Mouse (Mus musculus): ENCODE measurements around the gene Srsf5. TPM values are rescaled to one million over a fixed set of nuclear protein-coding genes. Genes with fewer than 3 reads are reported as not detected.

The Srsf5 gene
- polyA plus RNA-seq, 1 experiment from 2014 or later, result 215 TPM

- 58% methylated on average over 1 of the region's 1 CpGs for WGBS (ENCODE audit: insufficient replicate concordance)
- no peaks in the 10 kb centered on the region for H3K4me1 ChIP-seq (ENCODE audit: control insufficient read depth, insufficient read depth, low read length)
- H3K36me3 ChIP-seq (ENCODE audit: control insufficient read depth, insufficient read depth, low read length), result no peaks in the 10 kb centered on the region
- no peak overlapping the region for H3K9ac ChIP-seq (ENCODE audit: low read depth, low read length)
- no peak for ATAC-seq (replicated peaks; ENCODE audit: insufficient number of reproducible peaks, low FRiP score, low TSS enrichment)
- no peak overlapping the region for H3K27ac ChIP-seq (ENCODE audit: low read depth, low read length)
- H3K27me3 ChIP-seq (ENCODE audit: control insufficient read depth, insufficient read depth, low read length), result no peaks in the 10 kb centered on the region
- no peak overlapping the region for H3K4me2 ChIP-seq
- H3K4me3 ChIP-seq (ENCODE audit: low read depth, low read length), result no peak overlapping the region
- H3K9me3 ChIP-seq (replicated peaks; ENCODE audit: control insufficient read depth, low read length), result no peaks in the 10 kb centered on the region
Observed at GRCm38 (mm10) chr12:80927518-80927917, 17.8 kb upstream of the Srsf5 start.

- no peak for ATAC-seq (replicated peaks; ENCODE audit: insufficient number of reproducible peaks, low FRiP score, low TSS enrichment)
- H3K4me1 ChIP-seq (ENCODE audit: control insufficient read depth, insufficient read depth, low read length), result no peaks in the 10 kb centered on the region
- H3K4me2 ChIP-seq, result no peak overlapping the region
- H3K27me3 ChIP-seq (ENCODE audit: control insufficient read depth, insufficient read depth, low read length), result no peaks in the 10 kb centered on the region
- no peak overlapping the region for H3K9ac ChIP-seq (ENCODE audit: low read depth, low read length)
- no peaks in the 10 kb centered on the region for H3K36me3 ChIP-seq (ENCODE audit: control insufficient read depth, insufficient read depth, low read length)
- H3K4me3 ChIP-seq (ENCODE audit: low read depth, low read length), result no peak overlapping the region
- 79% methylated on average over 3 of the region's 3 CpGs for WGBS (ENCODE audit: insufficient replicate concordance)
- H3K9me3 ChIP-seq (replicated peaks; ENCODE audit: control insufficient read depth, low read length), result no peaks in the 10 kb centered on the region
- no peak overlapping the region for H3K27ac ChIP-seq (ENCODE audit: low read depth, low read length)
Observed at GRCm38 (mm10) chr12:80928881-80929280, 16.4 kb upstream of the Srsf5 start.

GRCm38 (mm10) chr12:80930141-80930540 is 15.2 kb upstream of the Srsf5 start:
- Histone ChIP-seq H3K27me3 (ENCODE audit: control insufficient read depth, insufficient read depth, low read length) (no peaks in the 10 kb centered on the region), H3K4me2 (no peak overlapping the region), H3K9ac (ENCODE audit: low read depth, low read length) (no peak overlapping the region), H3K9me3 (replicated peaks; ENCODE audit: control insufficient read depth, low read length) (no peaks in the 10 kb centered on the region), H3K4me1 (ENCODE audit: control insufficient read depth, insufficient read depth, low read length) (no peaks in the 10 kb centered on the region), H3K36me3 (ENCODE audit: control insufficient read depth, insufficient read depth, low read length) (no peaks in the 10 kb centered on the region), H3K27ac (ENCODE audit: low read depth, low read length) (no peak overlapping the region), H3K4me3 (ENCODE audit: low read depth, low read length) (no peak overlapping the region)
- ATAC-seq (replicated peaks; ENCODE audit: insufficient number of reproducible peaks, low FRiP score, low TSS enrichment), result no peak
- WGBS (ENCODE audit: insufficient replicate concordance), result 76% methylated on average over 7 of the region's 7 CpGs

GRCm38 (mm10) chr12:80931402-80932140 is 13.7 kb upstream of the Srsf5 start:
- no peak overlapping the region for H3K9ac ChIP-seq (ENCODE audit: low read depth, low read length)
- no peaks in the 10 kb centered on the region for H3K27me3 ChIP-seq (ENCODE audit: control insufficient read depth, insufficient read depth, low read length)
- H3K4me2 ChIP-seq, result no peak overlapping the region
- 79% methylated on average over 3 of the region's 3 CpGs for WGBS (ENCODE audit: insufficient replicate concordance)
- no peak for ATAC-seq (replicated peaks; ENCODE audit: insufficient number of reproducible peaks, low FRiP score, low TSS enrichment)
- no peak overlapping the region for H3K27ac ChIP-seq (ENCODE audit: low read depth, low read length)
- H3K9me3 ChIP-seq (replicated peaks; ENCODE audit: control insufficient read depth, low read length), result no peaks in the 10 kb centered on the region
- no peaks in the 10 kb centered on the region for H3K36me3 ChIP-seq (ENCODE audit: control insufficient read depth, insufficient read depth, low read length)
- no peak overlapping the region for H3K4me3 ChIP-seq (ENCODE audit: low read depth, low read length)
- no peaks in the 10 kb centered on the region for H3K4me1 ChIP-seq (ENCODE audit: control insufficient read depth, insufficient read depth, low read length)

GRCm38 (mm10) chr12:80932865-80933264 is 12.4 kb upstream of the Srsf5 start:
- no peaks in the 10 kb centered on the region for H3K27me3 ChIP-seq (ENCODE audit: control insufficient read depth, insufficient read depth, low read length)
- H3K9ac ChIP-seq (ENCODE audit: low read depth, low read length), result no peak overlapping the region
- no peaks in the 10 kb centered on the region for H3K4me1 ChIP-seq (ENCODE audit: control insufficient read depth, insufficient read depth, low read length)
- H3K27ac ChIP-seq (ENCODE audit: low read depth, low read length), result no peak overlapping the region
- H3K4me3 ChIP-seq (ENCODE audit: low read depth, low read length), result no peak overlapping the region
- no peak for ATAC-seq (replicated peaks; ENCODE audit: insufficient number of reproducible peaks, low FRiP score, low TSS enrichment)
- 84% methylated on average over 1 of the region's 1 CpGs for WGBS (ENCODE audit: insufficient replicate concordance)
- H3K9me3 ChIP-seq (replicated peaks; ENCODE audit: control insufficient read depth, low read length), result no peaks in the 10 kb centered on the region
- H3K36me3 ChIP-seq (ENCODE audit: control insufficient read depth, insufficient read depth, low read length), result no peaks in the 10 kb centered on the region
- no peak overlapping the region for H3K4me2 ChIP-seq

- 53% methylated on average over 2 of the region's 2 CpGs for WGBS (ENCODE audit: insufficient replicate concordance)
- Histone ChIP-seq H3K4me1 (ENCODE audit: control insufficient read depth, insufficient read depth, low read length) (no peaks in the 10 kb centered on the region), H3K4me3 (ENCODE audit: low read depth, low read length) (no peak overlapping the region), H3K27me3 (ENCODE audit: control insufficient read depth, insufficient read depth, low read length) (no peaks in the 10 kb centered on the region), H3K9me3 (replicated peaks; ENCODE audit: control insufficient read depth, low read length) (no peaks in the 10 kb centered on the region), H3K4me2 (no peak overlapping the region), H3K9ac (ENCODE audit: low read depth, low read length) (no peak overlapping the region), H3K36me3 (ENCODE audit: control insufficient read depth, insufficient read depth, low read length) (no peaks in the 10 kb centered on the region), H3K27ac (ENCODE audit: low read depth, low read length) (no peak overlapping the region)
- ATAC-seq (replicated peaks; ENCODE audit: insufficient number of reproducible peaks, low FRiP score, low TSS enrichment), result no peak
Observed at GRCm38 (mm10) chr12:80936751-80937150, 8.6 kb upstream of the Srsf5 start.

GRCm38 (mm10) chr12:80937331-80938029 is 7.8 kb upstream of the Srsf5 start:
- H3K4me3 ChIP-seq (ENCODE audit: low read depth, low read length), result no peak overlapping the region
- no peaks in the 10 kb centered on the region for H3K36me3 ChIP-seq (ENCODE audit: control insufficient read depth, insufficient read depth, low read length)
- no peak overlapping the region for H3K27ac ChIP-seq (ENCODE audit: low read depth, low read length)
- H3K9ac ChIP-seq (ENCODE audit: low read depth, low read length), result no peak overlapping the region
- H3K27me3 ChIP-seq (ENCODE audit: control insufficient read depth, insufficient read depth, low read length), result no peaks in the 10 kb centered on the region
- WGBS (ENCODE audit: insufficient replicate concordance), result 74% methylated on average over 9 of the region's 9 CpGs
- no peak overlapping the region for H3K4me2 ChIP-seq
- H3K9me3 ChIP-seq (replicated peaks; ENCODE audit: control insufficient read depth, low read length), result no peaks in the 10 kb centered on the region
- ATAC-seq (replicated peaks; ENCODE audit: insufficient number of reproducible peaks, low FRiP score, low TSS enrichment), result no peak
- H3K4me1 ChIP-seq (ENCODE audit: control insufficient read depth, insufficient read depth, low read length), result no peaks in the 10 kb centered on the region

GRCm38 (mm10) chr12:80938642-80939041 is 6.7 kb upstream of the Srsf5 start:
- no peaks in the 10 kb centered on the region for H3K36me3 ChIP-seq (ENCODE audit: control insufficient read depth, insufficient read depth, low read length)
- H3K27me3 ChIP-seq (ENCODE audit: control insufficient read depth, insufficient read depth, low read length), result no peaks in the 10 kb centered on the region
- WGBS (ENCODE audit: insufficient replicate concordance), result 45% methylated on average over 5 of the region's 5 CpGs
- no peak overlapping the region for H3K4me3 ChIP-seq (ENCODE audit: low read depth, low read length)
- no peak overlapping the region for H3K4me2 ChIP-seq
- H3K4me1 ChIP-seq (ENCODE audit: control insufficient read depth, insufficient read depth, low read length), result no peaks in the 10 kb centered on the region
- H3K9me3 ChIP-seq (replicated peaks; ENCODE audit: control insufficient read depth, low read length), result no peaks in the 10 kb centered on the region
- no peak overlapping the region for H3K9ac ChIP-seq (ENCODE audit: low read depth, low read length)
- ATAC-seq (replicated peaks; ENCODE audit: insufficient number of reproducible peaks, low FRiP score, low TSS enrichment), result no peak
- no peak overlapping the region for H3K27ac ChIP-seq (ENCODE audit: low read depth, low read length)

- Histone ChIP-seq H3K27me3 (ENCODE audit: control insufficient read depth, insufficient read depth, low read length) (no peaks in the 10 kb centered on the region), H3K4me3 (ENCODE audit: low read depth, low read length) (no peak overlapping the region), H3K4me2 (no peak overlapping the region), H3K36me3 (ENCODE audit: control insufficient read depth, insufficient read depth, low read length) (no peaks in the 10 kb centered on the region), H3K4me1 (ENCODE audit: control insufficient read depth, insufficient read depth, low read length) (no peaks in the 10 kb centered on the region), H3K9ac (ENCODE audit: low read depth, low read length) (no peak overlapping the region), H3K27ac (ENCODE audit: low read depth, low read length) (no peak overlapping the region), H3K9me3 (replicated peaks; ENCODE audit: control insufficient read depth, low read length) (no peaks in the 10 kb centered on the region)
- ATAC-seq (replicated peaks; ENCODE audit: insufficient number of reproducible peaks, low FRiP score, low TSS enrichment), result no peak; the same call in 1 of the 2 replicates
- 69% methylated on average over 4 of the region's 4 CpGs for WGBS (ENCODE audit: insufficient replicate concordance)
Observed at GRCm38 (mm10) chr12:80939165-80939564, 6.1 kb upstream of the Srsf5 start.
